Mouse (Mus musculus): Measurements from ENCODE around the gene Gabre. TPM values are rescaled to one million over a fixed set of nuclear protein-coding genes. Genes with fewer than 3 reads are reported as not detected.

Gabre gene
- polyA plus RNA-seq (2012; rRNA removed) (18.2 and 29.2 TPM in 2 replicates), polyA plus RNA-seq (2014; fragmentation: Nextera tagmentation; extraction: Ambion mirVana) (3.9 and 4.6 TPM in 2 replicates)

- peak; percentile 61; the same call in 1 of the 2 replicates for TF ChIP-seq POLR2A (IDR thresholded peaks at IDR 0.05; ENCODE audit: borderline replicate concordance, extremely low read depth, insufficient read depth, insufficient read length)
- no peaks in the 10 kb centered on the region for H3K27me3 ChIP-seq (ENCODE audit: control insufficient read depth, insufficient read depth, low read length)
- no peaks in the 10 kb centered on the region for H3K36me3 ChIP-seq (ENCODE audit: control insufficient read depth, insufficient read depth, low read length)
- H3K4me1 ChIP-seq (ENCODE audit: control insufficient read depth, insufficient read depth, low read length) = no peaks in the 10 kb centered on the region
- H3K27ac ChIP-seq (replicated peaks; ENCODE audit: low read depth, low read length) = peak within 1 kb of the TSS; percentile 26; the same call in 1 of the 2 replicates
- H3K9ac ChIP-seq (ENCODE audit: low read depth, low read length, severe bottlenecking) = peak within 1 kb of the TSS; percentile 52
- peak; percentile 48 for DNase-seq (ENCODE audit: low spot score)
- 13% methylated on average over 24 of the region's 36 CpGs for WGBS
- peak; percentile 88 for ATAC-seq (ENCODE audit: low FRiP score, low read depth)
- H3K4me3 ChIP-seq (replicated peaks; ENCODE audit: low read length) = peak within 1 kb of the TSS; percentile 48
- H3K4me2 ChIP-seq (replicated peaks; ENCODE audit: low read depth, low read length, severe bottlenecking) = peak within 1 kb of the TSS; percentile 61
- no peaks in the 10 kb centered on the region for H3K9me3 ChIP-seq (ENCODE audit: control insufficient read depth, low read length)
Observed at GRCm38 (mm10) chrX:72274659-72275371, at the start of gene Gabre. TSS of gene Gabre (minus strand) at chrX:72274803.

GRCm38 (mm10) chrX:72297812-72298211, 23.2 kb upstream of the Gabre start:
- no peaks in the 10 kb centered on the region for H3K4me1 ChIP-seq (ENCODE audit: control insufficient read depth, insufficient read depth, low read length)
- no peak for ATAC-seq (ENCODE audit: low FRiP score, low read depth)
- no peak for TF ChIP-seq POLR2A (IDR thresholded peaks at IDR 0.05; ENCODE audit: borderline replicate concordance, extremely low read depth, insufficient read depth, insufficient read length)

GRCm38 (mm10) chrX:72275372-72275663, 715 bp upstream of the Gabre start:
- H3K4me1 ChIP-seq (ENCODE audit: control insufficient read depth, insufficient read depth, low read length) = no peaks in the 10 kb centered on the region
- no peaks in the 10 kb centered on the region for H3K27me3 ChIP-seq (ENCODE audit: control insufficient read depth, insufficient read depth, low read length)
- ATAC-seq (ENCODE audit: low FRiP score, low read depth) (no peak), DNase-seq (ENCODE audit: low spot score) (no peak)
- no peaks in the 10 kb centered on the region for H3K9me3 ChIP-seq (ENCODE audit: control insufficient read depth, low read length)
- WGBS = 86% methylated on average over 1 of the region's 1 CpGs
- no peak for TF ChIP-seq POLR2A (IDR thresholded peaks at IDR 0.05; ENCODE audit: borderline replicate concordance, extremely low read depth, insufficient read depth, insufficient read length)
- peak overlapping the region; percentile 19; the same call in 1 of the 2 replicates for H3K27ac ChIP-seq (replicated peaks; ENCODE audit: low read depth, low read length)
- H3K9ac ChIP-seq (ENCODE audit: low read depth, low read length, severe bottlenecking) = 0 out of 2 replicates have a peak overlapping the region, but pooled peaks have one; percentile 52
- H3K36me3 ChIP-seq (ENCODE audit: control insufficient read depth, insufficient read depth, low read length) = no peaks in the 10 kb centered on the region
- H3K4me3 ChIP-seq (replicated peaks; ENCODE audit: low read length) = peak overlapping the region; percentile 48
- H3K4me2 ChIP-seq (replicated peaks; ENCODE audit: low read depth, low read length, severe bottlenecking) = peak overlapping the region; percentile 61

More at GRCm38 (mm10) chrX:72297812-72298211, 23.2 kb upstream of the Gabre start:
- Histone ChIP-seq H3K27me3 (ENCODE audit: control insufficient read depth, insufficient read depth, low read length) (no peaks in the 10 kb centered on the region), H3K36me3 (ENCODE audit: control insufficient read depth, insufficient read depth, low read length) (no peaks in the 10 kb centered on the region), H3K4me3 (replicated peaks; ENCODE audit: low read length) (no peak overlapping the region), H3K27ac (replicated peaks; ENCODE audit: low read depth, low read length) (no peak overlapping the region), H3K9me3 (ENCODE audit: control insufficient read depth, low read length) (no peaks in the 10 kb centered on the region), H3K9ac (ENCODE audit: low read depth, low read length, severe bottlenecking) (no peak overlapping the region), H3K4me2 (replicated peaks; ENCODE audit: low read depth, low read length, severe bottlenecking) (no peak overlapping the region)
- no peak for DNase-seq (ENCODE audit: low spot score)
- WGBS = 87% methylated on average over 2 of the region's 2 CpGs

GRCm38 (mm10) chrX:72273966-72274658, 491 bp downstream of the Gabre start:
- ATAC-seq (ENCODE audit: low FRiP score, low read depth) (peak; percentile 54), DNase-seq (ENCODE audit: low spot score) (peak; percentile 12)
- WGBS = 41% methylated on average over 26 of the region's 27 CpGs
- Histone ChIP-seq H3K4me1 (ENCODE audit: control insufficient read depth, insufficient read depth, low read length) (no peaks in the 10 kb centered on the region), H3K9ac (ENCODE audit: low read depth, low read length, severe bottlenecking) (peak overlapping the region; percentile 52), H3K4me2 (replicated peaks; ENCODE audit: low read depth, low read length, severe bottlenecking) (peak overlapping the region; percentile 61), H3K4me3 (replicated peaks; ENCODE audit: low read length) (peak overlapping the region; percentile 48), H3K27ac (replicated peaks; ENCODE audit: low read depth, low read length) (peak overlapping the region; percentile 26; the same call in 1 of the 2 replicates), H3K9me3 (ENCODE audit: control insufficient read depth, low read length) (no peaks in the 10 kb centered on the region), H3K36me3 (ENCODE audit: control insufficient read depth, insufficient read depth, low read length) (no peaks in the 10 kb centered on the region), H3K27me3 (ENCODE audit: control insufficient read depth, insufficient read depth, low read length) (no peaks in the 10 kb centered on the region)
- no peak for TF ChIP-seq POLR2A (IDR thresholded peaks at IDR 0.05; ENCODE audit: borderline replicate concordance, extremely low read depth, insufficient read depth, insufficient read length)

- Histone ChIP-seq H3K4me3 (replicated peaks; ENCODE audit: low read length) (no peak overlapping the region), H3K27ac (replicated peaks; ENCODE audit: low read depth, low read length) (no peak overlapping the region), H3K4me1 (ENCODE audit: control insufficient read depth, insufficient read depth, low read length) (no peaks in the 10 kb centered on the region), H3K9ac (ENCODE audit: low read depth, low read length, severe bottlenecking) (no peak overlapping the region), H3K36me3 (ENCODE audit: control insufficient read depth, insufficient read depth, low read length) (no peaks in the 10 kb centered on the region), H3K9me3 (ENCODE audit: control insufficient read depth, low read length) (no peaks in the 10 kb centered on the region), H3K4me2 (replicated peaks; ENCODE audit: low read depth, low read length, severe bottlenecking) (no peak overlapping the region), H3K27me3 (ENCODE audit: control insufficient read depth, insufficient read depth, low read length) (no peaks in the 10 kb centered on the region)
- no peak for TF ChIP-seq POLR2A (IDR thresholded peaks at IDR 0.05; ENCODE audit: borderline replicate concordance, extremely low read depth, insufficient read depth, insufficient read length)
- ATAC-seq (ENCODE audit: low FRiP score, low read depth) (no peak), DNase-seq (ENCODE audit: low spot score) (no peak)
- 81% methylated on average over 10 of the region's 11 CpGs for WGBS
Observed at GRCm38 (mm10) chrX:72270637-72271036, 4.0 kb downstream of the Gabre start.
